Mouse (Mus musculus) hindbrain, embryonic 11.5 days (tissue): ENCODE results near the gene Dph3. TPM values are rescaled to one million over a fixed set of nuclear protein-coding genes. Genes with fewer than 3 reads are reported as not detected.

Experiments used
- polyA plus RNA-seq: library from polyadenylated mRNA; unstranded; fragments of >200 nt; fragmentation: Nextera tagmentation; extraction: Ambion mirVana; gene quantifications from 2 replicates; pipeline ENCODE4 v1.2.1, GENCODE M21; 2014

The Dph3 gene
- polyA plus RNA-seq, 1 experiment from 2014 or later, result 83.3 TPM

Other genes starting within 250 kb of the Dph3 start
- gene Galnt15, start 56.7 kb downstream of the Dph3 start, polyA plus RNA-seq, result 0.18 and 0.23 TPM in 2 replicates
- 12.6 and 17.9 TPM in 2 replicates for gene Oxnad1, start 355 bp downstream of the Dph3 start, polyA plus RNA-seq
- not detected in 2 replicates for gene Msmb, start 56.3 kb upstream of the Dph3 start, polyA plus RNA-seq
- 101 and 103 TPM in 2 replicates for gene Ncoa4, start 74.1 kb upstream of the Dph3 start, polyA plus RNA-seq
- gene Timm23, start 116.2 kb upstream of the Dph3 start, polyA plus RNA-seq, result 257 and 276 TPM in 2 replicates
- 62.0 and 69.8 TPM in 2 replicates for gene Parg, start 116.2 kb upstream of the Dph3 start, polyA plus RNA-seq
- gene Ogdhl, start 236.3 kb upstream of the Dph3 start, polyA plus RNA-seq, result 13.9 and 14.5 TPM in 2 replicates